Mouse (Mus musculus): ENCODE measurements around the gene Fam129c. TPM values are rescaled to one million over a fixed set of nuclear protein-coding genes. Genes with fewer than 3 reads are reported as not detected.
A peak's percentile ranks its signal among the peaks of the same experiment; 100 is the strongest.

The Fam129c gene
- polyA plus RNA-seq, 1 experiment from 2014 or later = 6.6 TPM

DNA sequence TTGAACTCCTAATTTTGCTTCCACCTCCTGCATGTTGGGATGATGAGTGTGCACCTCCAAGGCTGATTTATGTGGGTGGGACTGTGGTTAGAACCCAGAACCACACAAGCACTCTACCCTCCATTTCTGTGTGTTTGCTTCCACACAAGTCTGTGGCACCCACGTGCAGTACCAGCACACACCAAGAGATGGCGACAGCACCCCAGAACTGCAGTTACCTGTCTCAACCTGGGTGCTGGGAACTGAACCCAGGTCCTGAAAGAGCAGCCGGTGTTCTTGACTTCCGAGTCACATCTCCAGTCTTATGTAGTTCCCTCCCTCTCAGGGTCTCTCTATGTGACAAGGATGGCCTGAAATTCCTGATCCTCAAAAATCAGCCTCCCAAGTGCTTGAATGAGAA is 33.5 kb upstream of the Fam129c start:
- H3K27ac ChIP-seq = no peak overlapping the region
- no peaks in the 10 kb centered on the region for H3K36me3 ChIP-seq
- 83% methylated on average over 4 of the region's 4 CpGs for WGBS
- H3K4me2 ChIP-seq = no peak overlapping the region
- H3K27me3 ChIP-seq = peaks cover 94% of the 10 kb centered on the region
- no peak overlapping the region for H3K4me3 ChIP-seq (replicated peaks)
- H3K9me3 ChIP-seq = peaks cover 8% of the 10 kb centered on the region
- peaks cover 19% of the 10 kb centered on the region for H3K4me1 ChIP-seq (replicated peaks)
- ATAC-seq (ENCODE audit: insufficient number of reproducible peaks, insufficient read depth, low FRiP score, low TSS enrichment, low read depth) = no peak
- no peak overlapping the region for H3K9ac ChIP-seq (replicated peaks)

DNA sequence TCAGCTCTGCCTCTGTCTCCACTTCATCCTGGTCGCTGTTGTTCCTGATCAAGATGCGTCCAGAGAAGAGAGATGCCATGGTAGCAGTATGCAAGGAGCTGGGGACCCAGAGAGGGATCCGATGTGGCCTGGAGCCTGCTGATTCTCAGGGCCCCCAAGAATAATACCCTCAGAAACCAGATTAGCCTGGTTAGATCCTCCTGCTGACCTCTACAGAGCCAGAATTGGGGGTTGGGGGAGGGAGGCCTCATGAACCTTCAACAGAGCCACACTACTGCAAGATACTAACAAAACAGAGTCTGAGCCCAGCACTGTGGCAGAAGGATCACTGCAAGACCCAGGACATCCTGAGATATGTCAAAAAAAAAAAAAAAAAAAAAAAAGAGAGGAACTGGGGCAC is 30.9 kb upstream of the Fam129c start, which contains the start of gene Nxnl1:
TSS of gene Nxnl1 (minus strand) at position 101 of the 400 bp plus-strand sequence.
- Histone ChIP-seq H3K4me1 (replicated peaks) (peaks cover 28% of the 10 kb centered on the region), H3K9me3 (peaks cover 7% of the 10 kb centered on the region), H3K27ac (no peak within 1 kb of the TSS), H3K36me3 (no peaks in the 10 kb centered on the region), H3K27me3 (peaks cover 73% of the 10 kb centered on the region), H3K4me3 (replicated peaks) (no peak within 1 kb of the TSS), H3K9ac (replicated peaks) (no peak within 1 kb of the TSS), H3K4me2 (no peak within 1 kb of the TSS)
- ATAC-seq (ENCODE audit: insufficient number of reproducible peaks, insufficient read depth, low FRiP score, low TSS enrichment, low read depth) = no peak
- 65% methylated on average over 3 of the region's 3 CpGs for WGBS

DNA sequence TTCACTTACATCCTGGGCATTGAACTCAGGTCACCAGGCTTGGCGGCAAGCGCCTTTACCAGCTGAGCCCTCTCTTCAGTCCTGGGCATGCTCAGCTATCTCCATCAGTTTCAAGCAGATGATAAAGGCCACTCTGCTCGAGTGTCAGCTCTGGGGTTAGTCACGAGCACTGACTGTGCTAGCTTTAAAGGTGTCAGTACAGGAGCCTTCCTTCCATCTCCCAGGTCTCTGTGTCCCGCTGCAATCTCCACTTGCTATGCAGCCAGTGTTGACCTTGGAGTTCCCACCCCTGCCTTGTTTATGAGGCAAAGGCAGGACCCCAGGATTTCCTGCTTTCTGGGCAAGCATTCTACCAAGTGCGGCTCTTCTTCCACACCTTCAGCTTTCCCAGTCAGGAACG is 29.9 kb upstream of the Fam129c start:
- peaks cover 62% of the 10 kb centered on the region for H3K27me3 ChIP-seq
- H3K27ac ChIP-seq = no peak overlapping the region
- H3K36me3 ChIP-seq = no peaks in the 10 kb centered on the region
- H3K9ac ChIP-seq (replicated peaks) = no peak overlapping the region
- 69% methylated on average over 7 of the region's 7 CpGs for WGBS
- H3K9me3 ChIP-seq = peaks cover 7% of the 10 kb centered on the region
- no peak for ATAC-seq (ENCODE audit: insufficient number of reproducible peaks, insufficient read depth, low FRiP score, low TSS enrichment, low read depth)
- peaks cover 27% of the 10 kb centered on the region for H3K4me1 ChIP-seq (replicated peaks)
- no peak overlapping the region for H3K4me2 ChIP-seq
- H3K4me3 ChIP-seq (replicated peaks) = no peak overlapping the region

- H3K9ac ChIP-seq (replicated peaks) = peak within 1 kb of the TSS; percentile 50; the same call in 1 of the 2 replicates
- H3K4me3 ChIP-seq (replicated peaks) = peak within 1 kb of the TSS; percentile 64
- H3K9me3 ChIP-seq = peaks cover 7% of the 10 kb centered on the region
- no peak for ATAC-seq (ENCODE audit: insufficient number of reproducible peaks, insufficient read depth, low FRiP score, low TSS enrichment, low read depth)
- peak within 1 kb of the TSS; percentile 87 for H3K4me2 ChIP-seq
- 7% methylated on average over 13 of the region's 13 CpGs for WGBS
- H3K27me3 ChIP-seq = peaks cover 53% of the 10 kb centered on the region
- peak within 1 kb of the TSS; percentile 87 for H3K27ac ChIP-seq
- peaks cover 29% of the 10 kb centered on the region for H3K4me1 ChIP-seq (replicated peaks)
- no peaks in the 10 kb centered on the region for H3K36me3 ChIP-seq
Measured at GRCm38 (mm10) chr8:71568387-71568937, 29.0 kb upstream of the Fam129c start, which contains the start of gene Slc27a1. Slc27a1 (plus strand) TSS chr8:71568882.

DNA sequence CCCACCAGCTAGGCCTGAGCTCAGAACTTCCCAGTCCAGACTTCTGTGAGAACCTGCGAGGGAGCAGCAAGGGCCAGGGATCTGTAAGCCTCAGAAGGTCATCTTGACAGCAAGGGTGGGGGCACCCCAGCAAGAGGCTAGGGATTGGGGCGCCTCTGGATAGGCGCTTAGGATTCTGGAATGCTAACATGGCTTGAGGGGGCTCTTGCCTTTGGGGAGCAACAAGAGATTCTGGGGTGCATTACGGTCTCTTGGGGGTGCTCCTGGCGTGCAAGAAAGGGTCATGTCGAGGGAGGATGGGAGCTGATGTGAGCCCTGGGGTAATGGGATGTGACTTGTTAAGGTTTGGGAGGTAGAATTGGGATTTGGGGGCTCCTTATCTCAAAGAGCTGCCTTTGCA is 28.5 kb upstream of the Fam129c start:
- 13% methylated on average over 6 of the region's 6 CpGs for WGBS
- H3K27ac ChIP-seq = 0 out of 2 replicates have a peak overlapping the region, but pooled peaks have one; percentile 41
- peaks cover 29% of the 10 kb centered on the region for H3K4me1 ChIP-seq (replicated peaks)
- peak overlapping the region; percentile 87 for H3K4me2 ChIP-seq
- H3K36me3 ChIP-seq = no peaks in the 10 kb centered on the region
- no peak for ATAC-seq (ENCODE audit: insufficient number of reproducible peaks, insufficient read depth, low FRiP score, low TSS enrichment, low read depth)
- peak overlapping the region; percentile 64 for H3K4me3 ChIP-seq (replicated peaks)
- peak overlapping the region; percentile 50; the same call in 1 of the 2 replicates for H3K9ac ChIP-seq (replicated peaks)
- H3K9me3 ChIP-seq = peaks cover 6% of the 10 kb centered on the region
- H3K27me3 ChIP-seq = peaks cover 48% of the 10 kb centered on the region

DNA sequence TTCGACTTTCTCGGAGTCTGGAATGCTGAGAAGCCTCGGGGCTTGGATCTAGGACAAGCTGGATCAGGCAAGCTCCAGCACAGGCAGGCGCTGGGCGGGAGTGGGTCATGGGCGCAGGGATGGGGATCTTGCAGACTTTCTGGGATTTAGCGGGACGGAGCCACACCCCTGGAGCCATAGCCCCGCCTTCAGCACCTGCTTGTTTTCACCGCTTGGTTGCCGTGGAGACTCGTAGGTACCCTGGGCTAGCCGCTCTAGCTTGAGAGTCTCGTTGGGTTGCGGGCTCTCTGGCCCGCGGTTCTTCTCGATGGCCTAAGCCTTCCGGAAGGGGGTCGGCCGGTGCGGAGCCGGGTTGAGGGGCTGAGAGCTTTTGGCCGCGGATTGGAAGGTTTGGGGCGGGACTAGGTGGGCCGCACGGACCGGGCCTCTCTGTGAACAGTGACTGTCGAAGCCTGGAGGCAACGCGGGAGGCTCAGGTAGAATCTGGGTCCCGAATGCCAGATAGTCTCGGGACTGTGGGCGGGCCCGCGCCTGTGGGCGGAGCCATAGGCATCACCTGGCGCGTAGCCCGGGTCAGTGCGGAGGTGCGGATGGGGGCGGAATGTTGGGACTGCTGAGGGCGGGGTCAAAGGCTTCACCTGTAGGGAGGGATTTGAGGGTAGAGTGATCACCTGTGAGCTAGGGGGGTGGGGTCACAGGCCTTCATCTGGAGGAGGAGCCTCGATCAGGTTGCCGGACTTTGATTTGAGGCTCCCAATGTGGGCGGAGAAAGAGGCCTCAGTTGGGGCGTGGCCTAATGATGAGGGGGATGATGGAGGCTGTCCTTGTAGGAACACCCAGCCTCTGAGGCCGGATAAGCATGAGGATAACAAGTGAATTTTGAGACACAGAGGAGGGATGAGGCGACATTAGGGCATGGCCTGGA is 27.8 kb upstream of the Fam129c start:
- Histone ChIP-seq H3K4me2 (peak overlapping the region; percentile 87), H3K36me3 (no peaks in the 10 kb centered on the region), H3K4me1 (replicated peaks) (peaks cover 29% of the 10 kb centered on the region), H3K9me3 (no peaks in the 10 kb centered on the region), H3K4me3 (replicated peaks) (peak overlapping the region; percentile 64), H3K9ac (replicated peaks) (peak overlapping the region; percentile 50; the same call in 1 of the 2 replicates), H3K27ac (peak overlapping the region; percentile 87), H3K27me3 (peaks cover 42% of the 10 kb centered on the region)
- under 1% methylated on average over 51 of the region's 51 CpGs for WGBS
- peak; percentile 69 for ATAC-seq (ENCODE audit: insufficient number of reproducible peaks, insufficient read depth, low FRiP score, low TSS enrichment, low read depth)

DNA sequence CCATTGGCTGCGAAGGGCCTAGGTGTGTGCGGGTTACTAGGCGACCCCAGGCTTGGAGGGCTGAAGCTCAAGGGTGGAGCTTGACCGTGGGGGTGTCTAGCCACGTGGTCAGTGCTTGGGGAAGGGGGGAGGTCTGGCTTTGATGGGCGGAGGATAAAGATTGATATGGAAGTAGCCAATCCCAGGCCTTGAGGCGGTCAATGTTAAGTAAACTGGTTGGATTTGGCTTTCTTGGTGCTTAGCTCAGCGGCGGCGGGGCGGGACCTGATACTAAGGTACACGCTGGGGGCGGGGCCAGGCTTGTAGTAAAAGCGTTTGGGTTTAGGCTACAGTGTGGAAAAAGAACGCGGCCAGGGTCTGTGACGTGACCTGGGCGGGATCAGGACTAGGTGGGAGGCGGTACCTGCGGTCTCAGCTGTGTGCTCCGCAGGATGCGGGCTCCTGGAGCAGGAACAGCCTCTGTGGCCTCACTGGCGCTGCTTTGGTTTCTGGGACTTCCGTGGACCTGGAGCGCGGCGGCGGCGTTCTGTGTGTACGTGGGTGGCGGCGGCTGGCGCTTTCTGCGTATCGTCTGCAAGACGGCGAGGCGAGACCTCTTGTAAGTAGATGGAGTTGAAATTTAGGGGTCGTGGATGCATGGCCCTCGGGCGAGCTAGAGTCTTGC is 27.0 kb upstream of the Fam129c start:
- H3K27ac ChIP-seq = peak overlapping the region; percentile 87
- H3K4me3 ChIP-seq (replicated peaks) = peak overlapping the region; percentile 64
- H3K9ac ChIP-seq (replicated peaks) = peak overlapping the region; percentile 73
- no peaks in the 10 kb centered on the region for H3K36me3 ChIP-seq
- H3K4me2 ChIP-seq = peak overlapping the region; percentile 87
- WGBS = 1% methylated on average over 41 of the region's 41 CpGs
- peak; percentile 89 for ATAC-seq (ENCODE audit: insufficient number of reproducible peaks, insufficient read depth, low FRiP score, low TSS enrichment, low read depth)
- no peaks in the 10 kb centered on the region for H3K9me3 ChIP-seq
- H3K27me3 ChIP-seq = peaks cover 36% of the 10 kb centered on the region
- peaks cover 29% of the 10 kb centered on the region for H3K4me1 ChIP-seq (replicated peaks)

- peaks cover 29% of the 10 kb centered on the region for H3K4me1 ChIP-seq (replicated peaks)
- no peaks in the 10 kb centered on the region for H3K9me3 ChIP-seq
- no peak for ATAC-seq (ENCODE audit: insufficient number of reproducible peaks, insufficient read depth, low FRiP score, low TSS enrichment, low read depth)
- H3K4me2 ChIP-seq = 0 out of 2 replicates have a peak overlapping the region, but pooled peaks have one; percentile 87
- WGBS = 85% methylated on average over 2 of the region's 2 CpGs
- H3K4me3 ChIP-seq (replicated peaks) = no peak overlapping the region
- peaks cover 23% of the 10 kb centered on the region for H3K27me3 ChIP-seq
- no peak overlapping the region for H3K27ac ChIP-seq
- H3K9ac ChIP-seq (replicated peaks) = no peak overlapping the region
- H3K36me3 ChIP-seq = no peaks in the 10 kb centered on the region
Measured at GRCm38 (mm10) chr8:71572077-71572476, 25.4 kb upstream of the Fam129c start.

DNA sequence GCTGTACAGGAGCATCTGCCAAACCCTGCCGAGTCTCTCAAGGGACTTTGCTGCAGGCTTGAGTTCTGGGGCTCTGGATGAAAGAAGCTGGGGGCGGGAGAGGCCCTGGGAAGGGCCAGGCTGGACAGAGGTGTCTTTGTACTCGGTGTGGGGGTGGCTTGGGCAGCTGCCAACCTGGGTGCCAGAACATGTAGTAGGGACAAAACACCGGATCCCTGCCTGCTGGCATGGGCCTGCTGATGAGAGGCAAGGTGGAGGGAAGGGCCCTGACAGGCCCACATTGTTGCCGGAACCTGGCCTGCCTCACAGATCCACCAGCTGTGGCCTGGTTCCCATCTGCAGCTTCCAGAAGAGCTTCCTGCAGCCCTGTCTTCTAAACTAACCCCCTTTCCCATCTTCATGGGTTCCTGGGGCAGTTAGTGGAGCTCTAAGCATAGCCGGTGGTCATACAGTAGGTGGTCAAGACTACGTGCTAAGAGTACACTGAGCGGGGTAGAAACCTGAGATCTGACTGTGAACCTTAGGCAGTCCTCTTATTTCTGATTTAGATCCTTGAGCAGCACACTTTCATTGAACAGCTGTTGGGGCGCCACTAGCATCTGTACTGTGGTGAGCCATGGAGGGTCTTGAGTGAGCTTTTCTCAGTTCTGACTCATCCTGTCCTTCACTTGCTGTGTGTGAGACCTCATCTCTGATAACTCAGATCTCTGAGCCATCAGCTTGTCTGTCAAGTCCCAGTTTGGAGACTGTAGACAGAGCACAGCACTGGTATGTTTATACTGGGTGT is 24.4 kb upstream of the Fam129c start:
- H3K9me3 ChIP-seq = no peaks in the 10 kb centered on the region
- H3K36me3 ChIP-seq = no peaks in the 10 kb centered on the region
- H3K4me1 ChIP-seq (replicated peaks) = peaks cover 29% of the 10 kb centered on the region
- peak overlapping the region; percentile 28; the same call in 1 of the 2 replicates for H3K9ac ChIP-seq (replicated peaks)
- H3K27ac ChIP-seq = peak overlapping the region; percentile 66
- peaks cover 13% of the 10 kb centered on the region for H3K27me3 ChIP-seq
- WGBS = 78% methylated on average over 9 of the region's 9 CpGs
- no peak for ATAC-seq (ENCODE audit: insufficient number of reproducible peaks, insufficient read depth, low FRiP score, low TSS enrichment, low read depth)
- H3K4me2 ChIP-seq = 0 out of 2 replicates have a peak overlapping the region, but pooled peaks have one; percentile 10
- no peak overlapping the region for H3K4me3 ChIP-seq (replicated peaks)

- no peaks in the 10 kb centered on the region for H3K9me3 ChIP-seq
- no peaks in the 10 kb centered on the region for H3K36me3 ChIP-seq
- ATAC-seq (ENCODE audit: insufficient number of reproducible peaks, insufficient read depth, low FRiP score, low TSS enrichment, low read depth) = no peak
- no peak overlapping the region for H3K4me3 ChIP-seq (replicated peaks)
- H3K4me2 ChIP-seq = no peak overlapping the region
- no peaks in the 10 kb centered on the region for H3K27me3 ChIP-seq
- H3K9ac ChIP-seq (replicated peaks) = no peak overlapping the region
- no peak overlapping the region for H3K27ac ChIP-seq
- H3K4me1 ChIP-seq (replicated peaks) = peaks cover 19% of the 10 kb centered on the region
- 74% methylated on average over 7 of the region's 7 CpGs for WGBS
Measured at GRCm38 (mm10) chr8:71574426-71574825, 23.0 kb upstream of the Fam129c start.

All from limb, embryonic 12.5 days (tissue).